20 mouse cellular contexts compared by ENCODE assay signal in genomic region chr2:144738576-144738975, GRCm38 (mm10).
A peak's percentile ranks its signal among the peaks of the same experiment; 100 is the strongest.
DNase-seq lines count a peak whose midpoint lies in the region; ATAC-seq lines count a peak whose summit lies in the region.
"Had no signal": no experiment of that assay in that cellular context is flagged by ENCODE, and none has a peak within 500 bp of the region (broad histone marks: within the 10 kb centered on the region; RNA-seq: fewer than 3 reads in every experiment).

No protein-coding gene starts in this region.

- ATAC-seq in embryonic facial prominence, embryonic 13.5 days (ENCODE audit: insufficient number of reproducible peaks, insufficient read depth, low FRiP score, low TSS enrichment, low read depth), result no peak
- ATAC-seq in embryonic facial prominence, embryonic 14.5 days (ENCODE audit: low read depth), result no peak
- ATAC-seq: CD4-positive, CD25-positive, alpha-beta regulatory T cell, adult 4 months; hindbrain, postnatal 0 days; intestine, postnatal 0 days had no signal

- intact Hi-C loops in gastrocnemius, postnatal 14 days (cut with DNase I; ENCODE audit: low total_unique reads), result no loop called here
- intact Hi-C loops in heart, postnatal 25 days (cut with DNase I), result no loop called here

- no peaks in the 10 kb centered on the region for H3K27me3 ChIP-seq in embryonic facial prominence, embryonic 13.5 days
- no peaks in the 10 kb centered on the region for H3K27me3 ChIP-seq in embryonic facial prominence, embryonic 10.5 days (replicated peaks; ENCODE audit: low read depth, poor library complexity, severe bottlenecking)
- no peaks in the 10 kb centered on the region for H3K27me3 ChIP-seq in embryonic facial prominence, embryonic 14.5 days (replicated peaks; ENCODE audit: control insufficient read depth, insufficient read depth, low read length)
- H3K27me3 ChIP-seq: embryonic facial prominence, embryonic 12.5 days; kidney, embryonic 15.5 days; megakaryocyte, embryonic 14.5 days; Patski had no signal

- no peak overlapping the region for H3K4me3 ChIP-seq in embryonic facial prominence, embryonic 13.5 days
- no peak overlapping the region for H3K4me3 ChIP-seq in embryonic facial prominence, embryonic 10.5 days
- no peak overlapping the region for H3K4me3 ChIP-seq in embryonic facial prominence, embryonic 14.5 days (ENCODE audit: low read depth, low read length)
- H3K4me3 ChIP-seq: embryonic facial prominence, embryonic 12.5 days; kidney, embryonic 15.5 days; megakaryocyte, embryonic 14.5 days had no signal

- H3K9me3 ChIP-seq in embryonic facial prominence, embryonic 13.5 days, result no peaks in the 10 kb centered on the region
- no peaks in the 10 kb centered on the region for H3K9me3 ChIP-seq in embryonic facial prominence, embryonic 10.5 days
- H3K9me3 ChIP-seq in embryonic facial prominence, embryonic 14.5 days (ENCODE audit: control insufficient read depth, low read length), result no peaks in the 10 kb centered on the region
- H3K9me3 ChIP-seq: embryonic facial prominence, embryonic 12.5 days; kidney, embryonic 15.5 days; megakaryocyte, embryonic 14.5 days had no signal

- no peaks in the 10 kb centered on the region for H3K36me3 ChIP-seq in embryonic facial prominence, embryonic 13.5 days
- H3K36me3 ChIP-seq in embryonic facial prominence, embryonic 10.5 days (replicated peaks), result no peaks in the 10 kb centered on the region
- H3K36me3 ChIP-seq in embryonic facial prominence, embryonic 14.5 days (ENCODE audit: control insufficient read depth, insufficient read depth, low read length), result no peaks in the 10 kb centered on the region
- H3K36me3 ChIP-seq: embryonic facial prominence, embryonic 12.5 days; kidney, embryonic 15.5 days had no signal

- peak overlapping the region; percentile 71 for H3K27ac ChIP-seq in embryonic facial prominence, embryonic 13.5 days
- H3K27ac ChIP-seq in embryonic facial prominence, embryonic 10.5 days (replicated peaks), result no peak overlapping the region
- H3K27ac ChIP-seq in embryonic facial prominence, embryonic 14.5 days (replicated peaks; ENCODE audit: low read depth, low read length), result peak overlapping the region; percentile 28; the same call in 1 of the 2 replicates
- H3K27ac ChIP-seq: embryonic facial prominence, embryonic 12.5 days; hindbrain, postnatal 0 days; kidney, embryonic 15.5 days had no signal

- WGBS in embryonic facial prominence, embryonic 13.5 days, result 51% methylated on average over 5 of the region's 5 CpGs
- WGBS in embryonic facial prominence, embryonic 10.5 days, result 86% methylated on average over 5 of the region's 5 CpGs
- WGBS in embryonic facial prominence, embryonic 14.5 days, result 55% methylated on average over 5 of the region's 5 CpGs

- H3K4me2 ChIP-seq in embryonic facial prominence, embryonic 13.5 days, result no peak overlapping the region
- H3K4me2 ChIP-seq in embryonic facial prominence, embryonic 14.5 days (ENCODE audit: low read depth, low read length), result no peak overlapping the region
- H3K4me2 ChIP-seq: embryonic facial prominence, embryonic 12.5 days; kidney, embryonic 15.5 days; liver, embryonic 11.5 days had no signal

- no peak overlapping the region for H3K9ac ChIP-seq in embryonic facial prominence, embryonic 13.5 days
- no peak overlapping the region for H3K9ac ChIP-seq in embryonic facial prominence, embryonic 14.5 days (ENCODE audit: low read depth, low read length)
- H3K9ac ChIP-seq: embryonic facial prominence, embryonic 12.5 days; kidney, embryonic 15.5 days had no signal

- peaks cover 48% of the 10 kb centered on the region for H3K4me1 ChIP-seq in embryonic facial prominence, embryonic 13.5 days
- no peaks in the 10 kb centered on the region for H3K4me1 ChIP-seq in embryonic facial prominence, embryonic 10.5 days
- H3K4me1 ChIP-seq in embryonic facial prominence, embryonic 14.5 days (ENCODE audit: control insufficient read depth, insufficient read depth, low read length), result peaks cover 34% of the 10 kb centered on the region
- H3K4me1 ChIP-seq: megakaryocyte, embryonic 14.5 days had no signal

- no peak for DNase-seq in embryonic facial prominence, embryonic 10.5 days (ENCODE audit: low spot score)
- DNase-seq in embryonic facial prominence, embryonic 14.5 days (ENCODE audit: low spot score), result peak; percentile 30
- peak; percentile 51 for DNase-seq in gastrocnemius, postnatal 14 days
- peak; percentile 49 for DNase-seq in heart, postnatal 25 days (ENCODE audit: low spot score)
- DNase-seq in urinary bladder, postnatal 4 days (ENCODE audit: low spot score in 2 of 2), result no peak
- DNase-seq in neural tube, embryonic 10.5 days (ENCODE audit: extremely low spot score, low spot score), result no peak
- no peak for DNase-seq in thymus, postnatal 36 days
- DNase-seq: adrenal gland, adult 8-10 months; cerebellum, adult 9-11 months; lung, postnatal 14 days; midbrain, embryonic 14.5 days had no signal

Comparison
In these comparisons a context has a peak if more than half of its experiments do, and no peak if none do; other contexts are left out.
1. DNase-seq: peak in embryonic facial prominence, embryonic 14.5 days (single experiment), gastrocnemius, postnatal 14 days (single experiment) and heart, postnatal 25 days (single experiment); none in embryonic facial prominence, embryonic 10.5 days (single experiment), urinary bladder, postnatal 4 days (0 of 2), neural tube, embryonic 10.5 days (single experiment) and thymus, postnatal 36 days (0 of 2).